Mouse (Mus musculus): ENCODE measurements around the gene Mov10. TPM values are rescaled to one million over a fixed set of nuclear protein-coding genes. Genes with fewer than 3 reads are reported as not detected.

Gene Mov10
- polyA plus RNA-seq, 2 experiments, result 8.3 to 16.3 TPM

DNA sequence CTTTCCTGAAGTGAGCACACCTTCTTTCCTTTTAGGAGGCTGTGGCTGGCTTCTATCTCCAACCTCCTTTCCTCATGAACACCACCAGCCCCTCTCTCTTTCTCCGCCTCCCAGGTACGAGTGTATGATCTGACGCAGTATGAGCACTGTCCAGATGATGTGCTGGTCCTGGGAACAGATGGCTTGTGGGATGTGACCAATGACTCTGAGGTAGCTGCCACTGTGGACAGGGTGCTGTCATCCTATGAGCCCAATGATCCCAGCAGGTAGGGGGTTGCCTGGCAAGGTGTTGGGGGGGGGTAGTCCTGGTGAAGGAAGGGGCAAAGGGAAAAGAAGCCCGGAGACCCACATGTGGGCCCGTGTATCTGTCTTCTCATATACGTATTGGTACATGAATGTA, 33.1 kb downstream of the Mov10 start:
- DNase-seq (ENCODE audit: low read depth in 3 of 3, low spot score in 3 of 3) (no peak), ATAC-seq (ENCODE audit: insufficient read depth) (no peak)
- Histone ChIP-seq H3K9me3 (ENCODE audit: control insufficient read depth, low read length) (no peaks in the 10 kb centered on the region), H3K27me3 (ENCODE audit: control insufficient read depth, insufficient read depth, low read length) (peaks cover 59% of the 10 kb centered on the region), H3K9ac (replicated peaks) (no peak overlapping the region), H3K27ac (no peak overlapping the region), H3K36me3 (replicated peaks; ENCODE audit: control insufficient read depth, insufficient read depth, low read depth) (no peaks in the 10 kb centered on the region), H3K4me2 (ENCODE audit: low read depth) (no peak overlapping the region), H3K4me1 (replicated peaks; ENCODE audit: control insufficient read depth in 2 of 2, insufficient read depth in 2 of 2, low read length in 1 of 2) (peaks cover 0 to 1% of the 10 kb centered on the region in 2 experiments; a peak in 1 of 4 replicates), H3K4me3 (ENCODE audit: insufficient read depth in 1 of 2, low read depth in 2 of 2, low read length in 2 of 2) (no peak overlapping the region)
- WGBS (ENCODE audit: insufficient replicate concordance), result 77% methylated on average over 6 of the region's 6 CpGs
- no peak for TF ChIP-seq CTCF (IDR thresholded peaks at IDR 0.05; ENCODE audit: low read depth)
- no peak for TF ChIP-seq EP300 (IDR thresholded peaks at IDR 0.05; ENCODE audit: low read depth)

DNA sequence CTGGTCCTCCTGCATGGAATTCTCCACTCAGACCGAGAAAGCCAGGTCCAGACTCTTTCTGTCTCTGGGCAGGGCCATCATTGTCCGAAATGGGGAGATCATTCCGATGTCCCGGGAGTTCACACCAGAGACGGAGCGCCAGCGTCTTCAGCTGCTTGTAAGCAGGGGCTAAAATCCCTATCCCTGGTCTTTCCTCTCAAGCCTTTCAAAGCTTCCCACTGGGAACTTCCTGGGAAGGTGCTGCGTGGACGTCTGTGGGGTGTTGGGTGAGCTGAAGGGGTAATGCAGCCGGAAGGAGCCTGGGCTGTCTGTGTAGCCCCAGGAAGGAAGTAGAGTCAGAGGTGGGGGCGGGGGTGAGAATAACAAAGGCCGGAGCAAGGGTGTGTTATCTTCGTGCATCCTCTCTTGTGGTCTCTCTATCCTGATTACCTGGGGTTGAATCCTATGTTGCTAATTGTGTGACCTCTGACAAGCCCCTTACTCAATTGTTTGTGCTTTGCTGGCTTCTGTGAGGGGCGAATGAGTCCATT, 34.3 kb downstream of the Mov10 start:
- Histone ChIP-seq H3K27ac (no peak overlapping the region), H3K4me2 (ENCODE audit: low read depth) (no peak overlapping the region), H3K27me3 (ENCODE audit: control insufficient read depth, insufficient read depth, low read length) (peaks cover 64% of the 10 kb centered on the region), H3K9ac (replicated peaks) (no peak overlapping the region), H3K4me1 (replicated peaks; ENCODE audit: control insufficient read depth in 2 of 2, insufficient read depth in 2 of 2, low read length in 1 of 2) (peaks cover 0 to 1% of the 10 kb centered on the region in 2 experiments; a peak in 1 of 4 replicates), H3K4me3 (ENCODE audit: insufficient read depth in 1 of 2, low read depth in 2 of 2, low read length in 2 of 2) (no peak overlapping the region), H3K9me3 (ENCODE audit: control insufficient read depth, low read length) (no peaks in the 10 kb centered on the region), H3K36me3 (replicated peaks; ENCODE audit: control insufficient read depth, insufficient read depth, low read depth) (no peaks in the 10 kb centered on the region)
- ATAC-seq (ENCODE audit: insufficient read depth) (no peak), DNase-seq (ENCODE audit: low read depth in 3 of 3, low spot score in 3 of 3) (no peak)
- WGBS (ENCODE audit: insufficient replicate concordance), result 17% methylated on average over 14 of the region's 14 CpGs
- TF ChIP-seq EP300 (IDR thresholded peaks at IDR 0.05; ENCODE audit: low read depth), result no peak

DNA sequence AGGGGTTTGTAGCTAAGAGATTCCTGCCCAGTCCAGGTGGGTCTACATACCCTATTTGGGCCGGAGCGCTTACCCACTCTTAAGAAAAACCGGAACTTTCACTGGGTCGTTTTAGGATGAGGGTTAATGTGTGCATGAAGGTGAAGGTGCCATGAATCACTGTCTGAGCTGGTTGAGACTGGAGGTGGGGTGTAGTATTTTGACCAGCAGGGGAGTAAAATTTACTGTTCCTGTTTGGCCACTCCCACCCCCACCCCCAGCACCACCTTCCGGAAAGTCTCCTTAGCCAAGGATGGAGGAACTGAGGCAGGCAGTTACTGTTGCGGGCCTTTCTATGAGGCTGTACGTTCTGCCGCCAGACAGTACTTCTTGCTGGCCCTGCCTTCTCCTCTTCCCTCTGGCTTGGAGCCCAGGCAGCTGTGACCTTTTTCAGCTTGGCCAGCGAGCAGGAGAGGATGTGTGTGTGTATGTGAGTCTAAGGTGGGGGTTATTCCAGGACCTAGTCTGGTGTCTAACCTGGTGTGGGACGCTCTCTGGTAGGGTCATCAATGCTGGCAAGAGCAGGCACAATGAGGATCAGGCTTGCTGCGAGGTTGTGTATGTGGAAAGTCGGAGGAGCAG, 36.2 kb downstream of the Mov10 start:
- ATAC-seq (ENCODE audit: insufficient read depth) (no peak), DNase-seq (ENCODE audit: low read depth in 3 of 3, low spot score in 3 of 3) (no peak)
- WGBS (ENCODE audit: insufficient replicate concordance), result 19% methylated on average over 12 of the region's 12 CpGs
- Histone ChIP-seq H3K9me3 (ENCODE audit: control insufficient read depth, low read length) (no peaks in the 10 kb centered on the region), H3K27me3 (ENCODE audit: control insufficient read depth, insufficient read depth, low read length) (peaks cover 70% of the 10 kb centered on the region), H3K4me2 (ENCODE audit: low read depth) (peak overlapping the region; percentile 74), H3K4me3 (ENCODE audit: insufficient read depth in 1 of 2, low read depth in 2 of 2, low read length in 2 of 2) (peak overlapping the region in 1 of 2 experiments; percentile 46; a peak in 2 of 4 replicates), H3K36me3 (replicated peaks; ENCODE audit: control insufficient read depth, insufficient read depth, low read depth) (no peaks in the 10 kb centered on the region), H3K27ac (no peak overlapping the region), H3K4me1 (replicated peaks; ENCODE audit: control insufficient read depth in 2 of 2, insufficient read depth in 2 of 2, low read length in 1 of 2) (peaks cover 0 to 1% of the 10 kb centered on the region in 2 experiments; a peak in 1 of 4 replicates), H3K9ac (replicated peaks) (no peak overlapping the region)
- TF ChIP-seq EP300 (IDR thresholded peaks at IDR 0.05; ENCODE audit: low read depth) (no peak), CTCF (IDR thresholded peaks at IDR 0.05; ENCODE audit: low read depth) (no peak)

DNA sequence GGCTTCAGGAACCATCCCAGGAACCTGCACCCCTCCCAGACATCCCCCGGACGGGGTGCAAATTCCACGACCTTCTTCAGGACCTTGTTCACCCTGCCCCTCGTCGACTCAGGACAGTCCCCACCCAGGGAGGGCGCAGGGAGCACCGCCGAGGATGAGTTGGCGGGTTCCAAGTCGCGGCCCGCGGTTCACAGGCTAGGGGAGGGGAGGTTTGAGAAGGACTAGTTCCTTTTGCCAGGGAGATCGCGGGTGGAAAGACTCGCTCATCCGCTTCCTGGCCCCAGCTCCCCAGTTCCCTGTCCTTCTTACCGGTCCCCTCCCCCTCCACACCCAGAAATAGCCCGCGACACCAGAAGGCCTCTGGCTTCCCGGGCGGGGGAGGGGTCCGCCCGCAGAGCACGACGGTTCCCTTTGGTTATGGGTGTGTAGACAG, 36.9 kb downstream of the Mov10 start, which contains the start of gene Fam19a3:
TSS of gene Fam19a3 (minus strand) at position 370 of the 433 bp plus-strand sequence.
- ATAC-seq (ENCODE audit: insufficient read depth) (no peak), DNase-seq (ENCODE audit: low read depth in 3 of 3, low spot score in 3 of 3) (no peak)
- peaks cover 0 to 1% of the 10 kb centered on the region in 2 experiments; a peak in 1 of 4 replicates for H3K4me1 ChIP-seq (replicated peaks; ENCODE audit: control insufficient read depth in 2 of 2, insufficient read depth in 2 of 2, low read length in 1 of 2)
- H3K9me3 ChIP-seq (ENCODE audit: control insufficient read depth, low read length), result no peaks in the 10 kb centered on the region
- H3K9ac ChIP-seq (replicated peaks), result no peak within 1 kb of the TSS
- TF ChIP-seq CTCF (IDR thresholded peaks at IDR 0.05; ENCODE audit: low read depth), result no peak
- no peak for TF ChIP-seq EP300 (IDR thresholded peaks at IDR 0.05; ENCODE audit: low read depth)
- H3K4me2 ChIP-seq (ENCODE audit: low read depth), result peak within 1 kb of the TSS; percentile 74
- no peaks in the 10 kb centered on the region for H3K36me3 ChIP-seq (replicated peaks; ENCODE audit: control insufficient read depth, insufficient read depth, low read depth)
- H3K27ac ChIP-seq, result no peak within 1 kb of the TSS
- H3K4me3 ChIP-seq (ENCODE audit: insufficient read depth in 1 of 2, low read depth in 2 of 2, low read length in 2 of 2), result peak within 1 kb of the TSS; percentile 16 to 46
- H3K27me3 ChIP-seq (ENCODE audit: control insufficient read depth, insufficient read depth, low read length), result peaks cover 76% of the 10 kb centered on the region
- under 1% methylated on average over 26 of the region's 26 CpGs for WGBS (ENCODE audit: insufficient replicate concordance)
